Mouse (Mus musculus) brain, embryonic 14.5 days (tissue): ENCODE data around the gene Hoxc13.

ENCODE experiments used
- CTCF ChIP-seq: fragments of 200-500 bp; IDR thresholded peaks from 2 replicates; pipeline ENCODE4 v1.5.1; 2012; ENCODE audit warnings: inconsistent platforms, mild to moderate bottlenecking, moderate library complexity, borderline replicate concordance; ENCODE audit not compliant: insufficient read depth, insufficient read length; ENCODE audit errors: extremely low read depth
- POLR2A ChIP-seq: fragments of 200-500 bp; IDR thresholded peaks from 2 replicates; pipeline ENCODE4 v1.6.1; 2012; ENCODE audit warnings: mild to moderate bottlenecking, inconsistent platforms, borderline replicate concordance; ENCODE audit not compliant: poor library complexity, insufficient read depth, insufficient read length, severe bottlenecking; ENCODE audit errors: extremely low read depth

- TF ChIP-seq CTCF (no peak), POLR2A (no peak)
Observed at GRCm38 (mm10) chr15:102959663-102960191, 38.8 kb downstream of the Hoxc13 start.
